Mouse (Mus musculus) stomach, embryonic 15.5 days (tissue): Measurements from ENCODE around the gene Patz1. TPM values are rescaled to one million over a fixed set of nuclear protein-coding genes. Genes with fewer than 3 reads are reported as not detected.
A peak's percentile ranks its signal among the peaks of the same experiment; 100 is the strongest.

Experiments
- ATAC-seq: fragments of 200-750 bp; cut with Nextera tagmentation; 2 replicates; pipeline ENCODE4 v1.8.0; 2017; ENCODE audit warnings: low read depth, moderate number of reproducible peaks, moderate TSS enrichment; ENCODE audit not compliant: insufficient read depth, low FRiP score
- H3K27ac ChIP-seq: fragments of 300-500 bp; sonication (generic); 2 replicates; pipeline ENCODE4 v1.5.1; 2015; ENCODE audit warnings: mild to moderate bottlenecking, inconsistent platforms
- H3K27me3 ChIP-seq: fragments of 300-500 bp; sonication (generic); replicated peaks from 2 replicates; pipeline ENCODE4 v1.6.1; 2015; ENCODE audit warnings: inconsistent platforms
- H3K36me3 ChIP-seq: fragments of 300-500 bp; sonication (generic); 2 replicates; pipeline ENCODE4 v1.6.1; 2015; ENCODE audit warnings: inconsistent platforms
- H3K4me1 ChIP-seq: fragments of 300-500 bp; sonication (generic); 2 replicates; pipeline ENCODE4 v1.6.1; 2015; ENCODE audit warnings: inconsistent platforms
- H3K4me2 ChIP-seq: fragments of 300-500 bp; sonication (generic); 2 replicates; pipeline ENCODE4 v1.6.1; 2015; ENCODE audit warnings: mild to moderate bottlenecking, inconsistent platforms
- H3K4me3 ChIP-seq: fragments of 300-500 bp; sonication (generic); replicated peaks from 2 replicates; pipeline ENCODE4 v1.5.1; 2015; ENCODE audit warnings: inconsistent platforms
- H3K9ac ChIP-seq: fragments of 300-500 bp; sonication (generic); 2 replicates; pipeline ENCODE4 v1.6.1; 2015; ENCODE audit warnings: inconsistent platforms
- H3K9me3 ChIP-seq: fragments of 300-500 bp; sonication (generic); 2 replicates; pipeline ENCODE4 v1.6.1; 2016; ENCODE audit warnings: inconsistent platforms
- WGBS: fragments of 180-500 bp; shearing (Covaris S2); methylation state at CpG from one replicate; pipeline ENCODE4 v1.1.7; 2015; 5-methylcytosine and 5-hydroxymethylcytosine counted together
- polyA plus RNA-seq: library from polyadenylated mRNA; unstranded; fragments of >200 nt; fragmentation: Nextera tagmentation; extraction: Ambion mirVana; gene quantifications from 2 replicates; pipeline ENCODE4 v1.2.1, GENCODE M21; 2015

Gene Patz1
- polyA plus RNA-seq, 1 experiment from 2014 or later, result 39.9 TPM

- Histone ChIP-seq H3K27me3 (no peaks in the 10 kb centered on the region), H3K9ac (no peak overlapping the region), H3K4me1 (peaks cover 11% of the 10 kb centered on the region), H3K4me2 (no peak overlapping the region), H3K4me3 (no peak overlapping the region), H3K9me3 (no peaks in the 10 kb centered on the region), H3K27ac (no peak overlapping the region), H3K36me3 (peaks cover 31% of the 10 kb centered on the region)
- ATAC-seq, result no peak
Measured at GRCm38 (mm10) chr11:3347835-3348195, 59.1 kb downstream of the Patz1 start.

GRCm38 (mm10) chr11:3348576-3349342 lies 60.1 kb downstream of the Patz1 start:
- no peaks in the 10 kb centered on the region for H3K9me3 ChIP-seq
- H3K4me3 ChIP-seq, result no peak overlapping the region
- H3K4me2 ChIP-seq, result no peak overlapping the region
- peaks cover 11% of the 10 kb centered on the region for H3K4me1 ChIP-seq
- peak; percentile 5; the same call in 1 of the 2 replicates for ATAC-seq
- H3K9ac ChIP-seq, result no peak overlapping the region
- H3K27ac ChIP-seq, result peak overlapping the region; percentile 44; the same call in 1 of the 2 replicates
- no peaks in the 10 kb centered on the region for H3K27me3 ChIP-seq
- 25% methylated on average over 6 of the region's 6 CpGs for WGBS
- H3K36me3 ChIP-seq, result peaks cover 39% of the 10 kb centered on the region

GRCm38 (mm10) chr11:3349343-3349695 lies 60.6 kb downstream of the Patz1 start:
- Histone ChIP-seq H3K9me3 (no peaks in the 10 kb centered on the region), H3K4me3 (no peak overlapping the region), H3K36me3 (peaks cover 43% of the 10 kb centered on the region), H3K27ac (peak overlapping the region; percentile 44; the same call in 1 of the 2 replicates), H3K27me3 (no peaks in the 10 kb centered on the region), H3K4me1 (peaks cover 11% of the 10 kb centered on the region), H3K9ac (no peak overlapping the region), H3K4me2 (no peak overlapping the region)
- ATAC-seq, result no peak
- WGBS, result 77% methylated on average over 4 of the region's 4 CpGs

- Histone ChIP-seq H3K36me3 (peaks cover 51% of the 10 kb centered on the region), H3K4me2 (no peak overlapping the region), H3K4me3 (no peak overlapping the region), H3K9ac (no peak overlapping the region), H3K4me1 (peaks cover 11% of the 10 kb centered on the region), H3K27me3 (no peaks in the 10 kb centered on the region), H3K27ac (no peak overlapping the region), H3K9me3 (no peaks in the 10 kb centered on the region)
- ATAC-seq, result no peak
- WGBS, result 90% methylated on average over 9 of the region's 9 CpGs
Measured at GRCm38 (mm10) chr11:3352131-3352530, 63.5 kb downstream of the Patz1 start.

GRCm38 (mm10) chr11:3352990-3353585 lies 64.4 kb downstream of the Patz1 start:
- H3K4me2 ChIP-seq, result no peak overlapping the region
- no peak overlapping the region for H3K9ac ChIP-seq
- no peaks in the 10 kb centered on the region for H3K9me3 ChIP-seq
- 58% methylated on average over 18 of the region's 18 CpGs for WGBS
- H3K4me3 ChIP-seq, result no peak overlapping the region
- no peak for ATAC-seq
- peaks cover 58% of the 10 kb centered on the region for H3K36me3 ChIP-seq
- H3K27ac ChIP-seq, result no peak overlapping the region
- H3K4me1 ChIP-seq, result peaks cover 11% of the 10 kb centered on the region
- no peaks in the 10 kb centered on the region for H3K27me3 ChIP-seq

Other genes with a start within 250 kb of the Patz1 start
- 14.4 and 16.4 TPM in 2 replicates for gene Sfi1, start 95.4 kb upstream of the Patz1 start, polyA plus RNA-seq
- gene Eif4enif1, start 86.5 kb upstream of the Patz1 start, polyA plus RNA-seq, result 44.9 and 55.7 TPM in 2 replicates
- gene Drg1, start 22.5 kb upstream of the Patz1 start, polyA plus RNA-seq, result 223 and 232 TPM in 2 replicates
- gene Pik3ip1, start 41.5 kb downstream of the Patz1 start, polyA plus RNA-seq, result 10.6 and 12.1 TPM in 2 replicates
- gene Limk2, start 120.3 kb downstream of the Patz1 start, polyA plus RNA-seq, result 70.5 and 75.9 TPM in 2 replicates
- gene Rnf185, start 163.5 kb downstream of the Patz1 start, polyA plus RNA-seq, result 27.6 and 30.0 TPM in 2 replicates
- 0.48 and 0.82 TPM in 2 replicates for gene Pla2g3, start 199.4 kb downstream of the Patz1 start, polyA plus RNA-seq
- gene Inpp5j, start 215.9 kb downstream of the Patz1 start, polyA plus RNA-seq, result 2.9 and 3.4 TPM in 2 replicates
- 125 and 131 TPM in 2 replicates for gene Selenom, start 225.8 kb downstream of the Patz1 start, polyA plus RNA-seq